Mouse (Mus musculus): ENCODE results near the gene Paqr3. TPM values are rescaled to one million over a fixed set of nuclear protein-coding genes. Genes with fewer than 3 reads are reported as not detected.

Gene Paqr3
- polyA plus RNA-seq, 1 experiment from 2014 or later = 3.4 TPM

DNA sequence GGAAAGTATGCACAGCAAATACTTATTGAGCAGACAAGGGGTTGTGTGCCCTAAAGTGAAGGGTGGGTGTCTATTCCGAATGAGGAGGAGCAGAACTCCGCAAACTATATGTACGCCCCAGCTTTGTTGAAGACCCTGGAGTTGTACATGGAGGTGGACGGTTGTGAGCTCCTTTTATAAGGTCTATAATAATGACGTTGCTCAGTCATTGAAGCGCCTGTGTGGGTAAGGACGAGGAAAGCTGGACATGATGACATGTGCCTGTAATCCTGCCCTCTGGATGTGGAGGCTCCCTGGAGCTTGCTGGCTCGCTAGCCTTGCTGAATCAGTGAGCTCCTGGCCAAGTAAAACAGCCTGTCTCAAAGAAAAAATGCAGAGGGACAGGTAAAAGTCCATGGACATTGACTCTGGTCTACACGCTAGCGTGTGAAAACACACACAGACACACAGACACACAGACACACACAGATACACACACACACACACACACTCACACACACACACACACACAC is 14.1 kb upstream of the Paqr3 start:
- Histone ChIP-seq H3K36me3 (ENCODE audit: insufficient read depth) (no peaks in the 10 kb centered on the region), H3K9me3 (ENCODE audit: low read depth, low read length) (no peaks in the 10 kb centered on the region), H3K4me3 (ENCODE audit: low read depth, low read length) (no peak overlapping the region), H3K27me3 (ENCODE audit: insufficient read depth, low read length) (no peaks in the 10 kb centered on the region), H3K9ac (no peak overlapping the region), H3K4me2 (peak overlapping the region; percentile 16; the same call in 1 of the 2 replicates), H3K4me1 (ENCODE audit: insufficient read depth) (no peaks in the 10 kb centered on the region), H3K27ac (ENCODE audit: low read depth) (no peak overlapping the region)
- WGBS = 55% methylated on average over 10 of the region's 10 CpGs
- DNase-seq (no peak), ATAC-seq (ENCODE audit: insufficient read depth) (peak; percentile 55; the same call in 1 of the 2 replicates)
- TF ChIP-seq CTCF (IDR thresholded peaks at IDR 0.05; ENCODE audit: low read depth) = no peak

DNA sequence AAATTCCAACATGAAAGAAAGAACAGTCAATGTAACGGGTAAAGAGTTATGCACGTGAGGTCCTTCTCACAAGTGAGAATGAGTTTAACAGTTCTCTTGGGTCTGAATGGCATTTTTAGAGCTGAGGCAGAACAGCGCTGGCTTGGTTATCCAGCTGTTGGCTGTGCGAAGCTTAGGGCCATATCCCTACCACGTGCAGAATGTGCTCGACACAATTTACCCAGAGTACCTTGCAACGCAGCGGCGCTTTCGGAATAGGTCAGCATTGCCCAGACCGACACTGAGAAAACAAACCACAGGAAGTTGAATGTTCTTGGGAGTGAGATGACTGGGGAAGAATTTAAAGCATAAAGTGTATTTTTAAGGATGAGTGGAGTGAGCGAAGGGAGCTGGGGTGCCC is 13.6 kb upstream of the Paqr3 start:
- ATAC-seq (ENCODE audit: insufficient read depth) (peak; percentile 43; the same call in 1 of the 2 replicates), DNase-seq (peak; percentile 10)
- Histone ChIP-seq H3K4me3 (ENCODE audit: low read depth, low read length) (no peak overlapping the region), H3K4me2 (peak overlapping the region; percentile 16; the same call in 1 of the 2 replicates), H3K9ac (no peak overlapping the region), H3K4me1 (ENCODE audit: insufficient read depth) (no peaks in the 10 kb centered on the region), H3K9me3 (ENCODE audit: low read depth, low read length) (no peaks in the 10 kb centered on the region), H3K27ac (ENCODE audit: low read depth) (no peak overlapping the region), H3K36me3 (ENCODE audit: insufficient read depth) (no peaks in the 10 kb centered on the region), H3K27me3 (ENCODE audit: insufficient read depth, low read length) (no peaks in the 10 kb centered on the region)
- 59% methylated on average over 12 of the region's 12 CpGs for WGBS
- TF ChIP-seq CTCF (IDR thresholded peaks at IDR 0.05; ENCODE audit: low read depth) = no peak

DNA sequence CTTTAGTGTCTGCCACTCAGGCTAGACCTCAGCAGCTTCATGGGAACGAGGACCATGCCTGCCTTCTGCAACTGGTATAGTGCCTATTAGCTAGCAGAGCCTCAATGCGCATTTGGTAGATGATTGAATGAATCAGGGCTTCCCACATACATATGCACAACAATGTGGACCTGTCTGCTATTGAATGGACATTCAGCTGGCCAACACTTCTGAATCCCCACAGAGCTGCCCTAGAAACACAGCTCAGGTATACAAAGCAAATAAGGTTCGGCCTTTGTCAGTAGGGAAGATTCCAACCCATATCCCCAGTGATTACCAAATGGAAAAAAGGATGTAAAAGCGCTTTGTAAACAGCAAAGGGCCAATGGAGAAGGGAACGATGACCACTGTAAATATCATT is 699 bp downstream of the Paqr3 start:
- 13% methylated on average over 5 of the region's 5 CpGs for WGBS
- no peak overlapping the region for H3K27ac ChIP-seq (ENCODE audit: low read depth)
- no peaks in the 10 kb centered on the region for H3K9me3 ChIP-seq (ENCODE audit: low read depth, low read length)
- no peaks in the 10 kb centered on the region for H3K27me3 ChIP-seq (ENCODE audit: insufficient read depth, low read length)
- peak overlapping the region; percentile 59 for H3K4me3 ChIP-seq (ENCODE audit: low read depth, low read length)
- H3K4me2 ChIP-seq = peak overlapping the region; percentile 84
- TF ChIP-seq CTCF (IDR thresholded peaks at IDR 0.05; ENCODE audit: low read depth) = no peak
- ATAC-seq (ENCODE audit: insufficient read depth) (no peak), DNase-seq (no peak)
- H3K9ac ChIP-seq = peak overlapping the region; percentile 47
- H3K36me3 ChIP-seq (ENCODE audit: insufficient read depth) = no peaks in the 10 kb centered on the region
- peaks cover 3% of the 10 kb centered on the region; the same call in 1 of the 2 replicates for H3K4me1 ChIP-seq (ENCODE audit: insufficient read depth)

DNA sequence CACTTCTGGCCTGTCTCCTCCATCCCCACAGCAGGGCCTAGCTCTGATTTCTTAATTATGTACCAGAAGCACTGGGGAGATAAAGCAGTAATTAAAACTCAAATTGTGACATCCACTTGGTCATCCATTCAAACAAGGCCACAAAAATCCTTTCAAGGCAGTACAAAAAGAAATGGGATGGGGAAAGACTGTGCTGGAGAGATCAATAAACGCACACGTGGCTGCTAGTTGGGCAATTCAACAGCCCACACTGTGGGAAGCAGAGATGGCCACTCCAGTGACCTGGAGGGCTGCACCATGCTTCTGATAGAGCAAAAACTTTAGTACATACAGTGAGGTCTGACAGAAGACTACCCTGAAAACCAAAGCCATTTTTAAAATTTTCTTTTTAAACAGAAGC is 1.3 kb downstream of the Paqr3 start:
- Histone ChIP-seq H3K36me3 (ENCODE audit: insufficient read depth) (no peaks in the 10 kb centered on the region), H3K9me3 (ENCODE audit: low read depth, low read length) (no peaks in the 10 kb centered on the region), H3K4me2 (peak overlapping the region; percentile 84; the same call in 1 of the 2 replicates), H3K9ac (no peak overlapping the region), H3K4me3 (ENCODE audit: low read depth, low read length) (no peak overlapping the region), H3K4me1 (ENCODE audit: insufficient read depth) (peaks cover 3% of the 10 kb centered on the region; the same call in 1 of the 2 replicates), H3K27ac (ENCODE audit: low read depth) (no peak overlapping the region), H3K27me3 (ENCODE audit: insufficient read depth, low read length) (no peaks in the 10 kb centered on the region)
- DNase-seq (no peak), ATAC-seq (ENCODE audit: insufficient read depth) (no peak)
- no peak for TF ChIP-seq CTCF (IDR thresholded peaks at IDR 0.05; ENCODE audit: low read depth)
- 51% methylated on average over 2 of the region's 2 CpGs for WGBS

DNA sequence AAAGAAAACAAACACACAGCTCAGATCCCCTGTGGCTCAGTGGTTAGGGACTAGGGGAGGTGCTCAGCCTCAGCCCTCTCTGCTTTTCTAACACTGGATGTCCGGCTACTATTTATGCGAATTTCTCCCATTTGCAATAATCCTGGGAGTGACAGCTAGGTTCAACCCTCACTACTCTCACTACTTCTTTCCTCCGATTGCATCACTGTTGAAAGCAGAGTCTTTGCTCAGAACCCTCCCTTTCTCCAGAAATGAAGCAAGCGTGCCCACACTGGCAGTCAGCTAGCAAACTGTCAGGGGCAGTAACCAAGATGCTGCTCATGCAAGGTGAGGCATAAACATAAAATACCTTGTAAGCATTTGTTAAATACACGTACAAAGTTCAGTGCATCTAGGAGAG is 3.1 kb downstream of the Paqr3 start:
- ATAC-seq (ENCODE audit: insufficient read depth) (no peak), DNase-seq (no peak)

DNA sequence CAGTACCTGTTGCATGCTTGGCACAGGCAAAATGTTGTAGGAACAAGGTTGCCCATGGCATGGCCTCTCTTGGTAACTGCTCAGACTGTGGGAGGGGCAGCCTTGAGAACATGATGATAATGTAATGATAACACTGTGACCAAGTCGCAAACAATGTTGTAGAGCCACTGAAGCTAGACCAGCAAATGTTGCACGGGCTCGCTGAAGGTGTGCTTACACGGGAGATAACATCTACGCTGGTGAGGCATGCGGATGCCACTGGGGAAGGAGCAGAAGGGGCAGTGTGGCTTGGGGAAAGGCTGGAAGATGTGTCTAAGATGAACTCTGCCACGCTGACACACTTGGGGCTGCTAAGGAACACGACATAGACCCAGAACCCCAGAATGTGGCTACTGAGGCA is 11.4 kb downstream of the Paqr3 start:
- no peak overlapping the region for H3K27ac ChIP-seq (ENCODE audit: low read depth)
- ATAC-seq (ENCODE audit: insufficient read depth) (no peak), DNase-seq (no peak)
- 85% methylated on average over 8 of the region's 8 CpGs for WGBS
- no peak overlapping the region for H3K9ac ChIP-seq
- H3K4me1 ChIP-seq (ENCODE audit: insufficient read depth) = no peaks in the 10 kb centered on the region
- no peak for TF ChIP-seq CTCF (IDR thresholded peaks at IDR 0.05; ENCODE audit: low read depth)
- H3K4me2 ChIP-seq = no peak overlapping the region
- H3K4me3 ChIP-seq (ENCODE audit: low read depth, low read length) = no peak overlapping the region
- H3K9me3 ChIP-seq (ENCODE audit: low read depth, low read length) = no peaks in the 10 kb centered on the region
- 0 out of 2 replicates have a peak, but pooled peaks cover 3% of the 10 kb centered on the region for H3K36me3 ChIP-seq (ENCODE audit: insufficient read depth)
- no peaks in the 10 kb centered on the region for H3K27me3 ChIP-seq (ENCODE audit: insufficient read depth, low read length)

More for the DNA sequence above, 3.1 kb downstream of the Paqr3 start:
- H3K9me3 ChIP-seq (ENCODE audit: low read depth, low read length) = no peaks in the 10 kb centered on the region
- WGBS = 87% methylated on average over 5 of the region's 5 CpGs
- peaks cover 3% of the 10 kb centered on the region; the same call in 1 of the 2 replicates for H3K4me1 ChIP-seq (ENCODE audit: insufficient read depth)
- no peak for TF ChIP-seq CTCF (IDR thresholded peaks at IDR 0.05; ENCODE audit: low read depth)
- no peaks in the 10 kb centered on the region for H3K27me3 ChIP-seq (ENCODE audit: insufficient read depth, low read length)
- no peak overlapping the region for H3K27ac ChIP-seq (ENCODE audit: low read depth)
- H3K4me3 ChIP-seq (ENCODE audit: low read depth, low read length) = no peak overlapping the region
- no peak overlapping the region for H3K4me2 ChIP-seq
- no peak overlapping the region for H3K9ac ChIP-seq
- H3K36me3 ChIP-seq (ENCODE audit: insufficient read depth) = no peaks in the 10 kb centered on the region

DNA sequence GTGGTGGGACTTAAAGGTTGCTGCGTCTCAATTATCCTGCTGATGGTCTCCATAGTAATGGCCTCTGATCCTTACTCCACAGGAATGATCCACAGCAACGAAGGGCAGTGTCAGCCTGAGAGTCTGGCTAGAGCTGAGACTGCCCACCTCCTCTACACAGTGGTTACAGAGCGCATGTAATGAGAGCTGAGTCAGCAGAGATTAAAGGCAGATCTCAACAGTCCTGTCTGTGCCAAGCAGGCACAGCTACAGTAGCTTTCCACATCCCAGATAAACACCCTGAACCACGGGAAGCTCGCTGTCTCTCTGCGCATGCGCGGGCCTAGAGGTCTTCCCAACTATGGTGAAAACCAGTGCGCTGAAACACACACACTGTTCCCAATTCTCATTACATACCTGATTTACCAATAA is 13.8 kb downstream of the Paqr3 start:
- 0 out of 2 replicates have a peak, but pooled peaks cover 5% of the 10 kb centered on the region for H3K36me3 ChIP-seq (ENCODE audit: insufficient read depth)
- H3K27ac ChIP-seq (ENCODE audit: low read depth) = no peak overlapping the region
- H3K4me2 ChIP-seq = no peak overlapping the region
- H3K4me3 ChIP-seq (ENCODE audit: low read depth, low read length) = no peak overlapping the region
- no peaks in the 10 kb centered on the region for H3K27me3 ChIP-seq (ENCODE audit: insufficient read depth, low read length)
- ATAC-seq (ENCODE audit: insufficient read depth) = no peak; the same call in 1 of the 2 replicates
- no peaks in the 10 kb centered on the region for H3K4me1 ChIP-seq (ENCODE audit: insufficient read depth)
- no peak for DNase-seq
- H3K9me3 ChIP-seq (ENCODE audit: low read depth, low read length) = no peaks in the 10 kb centered on the region
- H3K9ac ChIP-seq = no peak overlapping the region
- no peak for TF ChIP-seq CTCF (IDR thresholded peaks at IDR 0.05; ENCODE audit: low read depth)
- 64% methylated on average over 9 of the region's 9 CpGs for WGBS

Measured in lung, embryonic 14.5 days (tissue).